Mouse (Mus musculus) cerebellum, adult 2 months (tissue): ENCODE results near the gene Speer4d.
"Not testable (repeated sequence)": the region's sequence is repeated elsewhere in the genome, so short reads cannot be mapped to it uniquely, and the experiment has no call there.

ENCODE experiments used
- CTCF ChIP-seq: fragments of 200-500 bp; IDR thresholded peaks from 2 replicates; pipeline ENCODE4 v1.5.1; 2011; ENCODE audit warnings: low read depth, mild to moderate bottlenecking, control low read depth, low read length, moderate library complexity, borderline replicate concordance; ENCODE audit not compliant: insufficient read depth
- POLR2A ChIP-seq: fragments of 200-500 bp; IDR thresholded peaks from 2 replicates; pipeline ENCODE4 v1.6.1; 2011; ENCODE audit warnings: low read length, control low read depth, borderline replicate concordance; ENCODE audit not compliant: insufficient read depth

- not testable (repeated sequence) for TF ChIP-seq POLR2A, CTCF
These were observed 16.9 kb upstream of the Speer4d start for GRCm38 (mm10) chr5:15601960-15602359.
